Mouse (Mus musculus): ENCODE measurements at regions not wholly inside any gene's neighbourhood (a gene's known extent, or its start where the extent isn't known, plus 50 kb on each side); places are given as distances from the start of the nearest gene placed in this dataset.

DNA sequence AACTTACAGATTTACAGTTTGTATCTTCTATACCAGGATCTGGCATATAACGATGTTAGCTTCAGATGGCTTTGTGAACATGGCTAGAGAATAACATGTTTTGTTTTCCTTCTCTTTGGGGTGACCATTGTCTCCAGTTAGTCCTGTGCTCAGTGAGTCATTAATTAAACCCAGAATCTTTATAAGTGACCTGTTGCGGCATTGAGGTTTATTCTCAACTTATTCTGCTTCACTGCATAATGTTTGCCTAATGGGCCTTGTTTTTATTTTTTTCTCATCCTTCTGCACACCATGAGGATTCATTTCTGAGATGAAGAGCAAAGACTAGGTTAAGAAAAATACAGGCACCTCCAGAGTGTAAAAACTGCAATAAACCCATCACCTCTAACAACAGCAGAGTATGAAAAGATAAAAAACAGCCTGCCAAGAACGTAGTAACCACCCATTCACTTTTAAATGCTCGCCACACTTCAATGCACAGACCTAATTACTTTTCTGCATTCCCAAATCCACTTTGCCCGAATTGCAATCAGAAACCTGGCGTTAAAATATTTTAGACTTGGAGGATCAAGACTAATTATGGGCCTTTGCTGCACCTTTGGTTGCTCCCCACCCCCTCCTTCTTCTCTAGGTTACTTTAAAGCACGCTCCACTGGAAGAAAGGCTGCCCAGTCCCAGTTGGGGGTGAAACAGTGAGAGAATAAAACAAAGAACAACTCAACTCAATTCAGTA lies 381.5 kb upstream of the Nr2f1 start:
- DNase-seq (ENCODE audit: low spot score) = peak; percentile 37

DNA sequence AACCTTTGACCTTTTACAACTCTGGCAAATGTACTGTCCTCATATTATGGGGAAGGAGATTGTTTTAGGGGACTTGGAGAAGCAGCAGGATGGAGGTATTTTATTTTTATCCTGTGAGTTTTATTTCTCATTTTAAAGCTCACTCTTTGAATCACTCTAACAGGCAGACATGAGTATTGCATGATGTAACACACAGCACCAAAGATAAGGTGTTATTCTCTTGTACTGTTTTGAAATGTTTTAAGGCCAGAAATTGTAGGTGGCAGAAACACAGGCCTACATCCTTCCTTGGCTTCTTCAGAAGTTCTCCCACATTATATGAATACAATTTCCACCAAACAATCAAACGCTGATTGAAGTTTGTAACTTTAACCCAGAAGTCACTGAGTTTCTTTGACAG lies 377.9 kb upstream of the Nr2f1 start:
- DNase-seq (ENCODE audit: low spot score) = no peak

DNA sequence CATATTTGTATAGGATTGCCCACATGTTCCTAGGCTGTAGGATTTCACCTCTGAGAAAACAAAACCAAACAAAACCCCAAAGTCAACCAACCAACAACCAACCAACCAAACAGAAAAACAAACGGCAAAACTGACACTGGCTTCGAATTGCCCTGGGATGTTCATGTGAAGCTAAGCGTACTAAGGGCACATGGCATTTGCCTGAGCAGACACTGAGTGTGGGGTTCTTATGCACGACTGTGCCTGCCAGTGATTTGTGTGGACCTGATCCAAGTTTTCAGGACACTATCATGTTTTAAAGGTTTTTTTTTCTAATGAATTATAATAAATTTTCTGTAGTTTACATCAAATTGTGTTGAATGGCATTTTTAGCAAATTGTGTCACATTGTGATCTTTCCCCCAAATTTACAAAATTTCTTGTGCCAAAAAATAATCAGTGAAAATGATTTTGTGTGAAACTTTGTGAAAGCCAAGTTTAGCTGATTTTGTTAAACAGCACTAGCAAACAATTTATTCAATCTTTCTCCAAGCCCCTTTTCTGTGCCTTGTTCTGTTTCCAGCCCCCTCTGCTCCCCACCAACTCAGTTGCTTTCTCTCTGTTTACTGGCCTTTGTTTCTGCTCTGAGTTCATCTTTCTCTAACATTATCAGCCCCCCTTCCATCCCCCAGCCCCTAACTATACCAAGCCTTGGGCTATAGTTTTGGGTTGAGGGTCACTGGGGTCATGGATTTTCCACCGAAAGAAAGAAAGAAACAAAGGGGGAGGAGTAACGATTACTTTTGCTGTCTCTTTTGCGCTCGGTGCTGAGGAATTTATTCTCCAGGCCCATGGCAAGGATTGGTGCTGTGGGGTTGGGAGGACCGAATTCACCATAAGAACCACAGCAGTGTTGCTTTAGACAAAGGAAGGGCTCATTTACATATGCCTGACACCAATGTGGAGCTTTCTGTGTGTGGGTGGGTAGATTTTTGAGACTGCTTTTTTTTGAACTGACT lies 377.0 kb upstream of the Nr2f1 start:
- DNase-seq (ENCODE audit: low spot score) = peak; percentile 76

DNA sequence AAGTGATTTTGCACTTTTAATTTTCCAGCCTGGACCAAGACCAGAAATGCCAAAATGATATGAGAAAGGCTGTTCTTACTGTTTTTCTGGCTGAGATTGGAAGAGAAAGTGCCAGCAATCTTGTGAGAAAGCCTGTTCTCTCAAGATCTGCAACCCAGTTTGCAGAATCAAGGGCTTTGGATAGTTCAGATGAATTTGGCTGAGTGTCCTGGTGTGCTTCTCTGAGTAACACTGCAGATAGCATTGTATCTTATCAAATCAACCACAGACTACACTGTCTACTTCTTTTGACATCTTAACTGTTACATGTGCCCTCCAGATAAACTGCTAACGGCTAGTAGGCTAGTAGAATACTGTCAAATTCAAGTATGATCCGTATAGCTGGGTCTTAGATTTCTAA lies 371.5 kb upstream of the Nr2f1 start:
- DNase-seq (ENCODE audit: low spot score) = no peak

- DNase-seq (ENCODE audit: low spot score) = no peak
Observed at GRCm38 (mm10) chr13:78524446-78524937, 324.9 kb upstream of the Nr2f1 start.

- DNase-seq (ENCODE audit: low spot score) = no peak
Observed at GRCm38 (mm10) chr13:78520771-78521170, 321.2 kb upstream of the Nr2f1 start.

DNA sequence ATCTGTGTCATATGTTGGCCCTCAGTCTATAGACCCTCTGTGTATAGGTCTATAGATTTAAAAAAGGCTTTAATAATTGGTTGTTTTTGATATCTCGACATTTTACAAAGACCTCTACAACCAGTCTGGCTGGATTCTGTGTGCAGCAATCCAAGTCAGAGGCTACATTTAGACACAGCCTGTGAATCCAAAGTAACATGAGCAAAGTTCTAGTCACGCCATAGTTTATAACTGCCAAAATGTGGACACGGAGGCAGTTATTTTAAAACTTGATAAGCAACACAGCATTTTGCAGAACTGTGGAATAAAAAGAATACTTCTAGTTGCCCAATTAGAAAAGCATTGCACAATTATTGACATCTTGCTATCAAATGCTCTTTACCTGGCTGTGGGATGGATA lies 320.6 kb upstream of the Nr2f1 start:
- DNase-seq (ENCODE audit: low spot score) = no peak

DNA sequence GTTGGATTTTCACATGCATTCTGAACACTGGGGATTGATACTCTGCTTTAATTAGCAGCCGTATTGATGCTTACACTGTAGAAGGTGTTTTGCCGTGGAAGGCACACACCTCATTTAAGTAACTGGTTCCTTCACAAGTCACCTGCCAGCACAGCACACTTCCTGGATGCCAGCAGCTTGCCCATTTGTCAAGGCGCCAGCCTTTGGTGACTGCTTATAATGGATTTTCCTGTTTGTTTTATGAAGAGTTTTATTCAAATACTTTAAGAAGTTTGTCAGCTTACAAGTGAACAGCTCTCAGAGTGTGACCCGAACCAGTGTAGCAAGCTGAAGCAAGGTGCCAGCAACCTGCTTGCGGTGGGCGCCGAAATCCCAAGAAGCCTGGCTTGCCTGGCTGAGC lies 301.0 kb upstream of the Nr2f1 start:
- no peak for DNase-seq (ENCODE audit: low spot score)

GRCm38 (mm10) chr13:78483760-78484357 lies 284.3 kb upstream of the Nr2f1 start:
- DNase-seq (ENCODE audit: low spot score) = no peak

- DNase-seq (ENCODE audit: low spot score) = no peak
Observed at GRCm38 (mm10) chr13:78482929-78483759, 283.6 kb upstream of the Nr2f1 start.

GRCm38 (mm10) chr13:78451333-78452070 lies 251.9 kb upstream of the Nr2f1 start:
- no peak for DNase-seq (ENCODE audit: low spot score)

DNA sequence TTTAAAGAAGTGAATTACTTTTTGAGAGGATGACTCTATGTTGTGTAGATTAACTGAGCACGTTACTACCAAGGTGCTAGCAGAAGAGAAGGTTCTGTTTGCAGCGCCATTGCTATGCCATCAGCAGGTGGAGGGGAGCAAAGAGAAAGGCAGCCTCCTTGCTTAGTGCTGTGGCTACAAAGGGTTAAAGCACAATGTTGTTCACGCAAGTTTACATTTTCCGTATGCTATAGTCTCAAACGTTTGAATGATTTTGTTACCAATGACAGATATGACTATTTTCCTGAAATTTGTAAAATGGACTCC lies 247.1 kb upstream of the Nr2f1 start:
- no peak for DNase-seq (ENCODE audit: low spot score)

GRCm38 (mm10) chr13:78445891-78446725 lies 246.6 kb upstream of the Nr2f1 start:
- DNase-seq (ENCODE audit: low spot score) = peak; percentile 73

DNA sequence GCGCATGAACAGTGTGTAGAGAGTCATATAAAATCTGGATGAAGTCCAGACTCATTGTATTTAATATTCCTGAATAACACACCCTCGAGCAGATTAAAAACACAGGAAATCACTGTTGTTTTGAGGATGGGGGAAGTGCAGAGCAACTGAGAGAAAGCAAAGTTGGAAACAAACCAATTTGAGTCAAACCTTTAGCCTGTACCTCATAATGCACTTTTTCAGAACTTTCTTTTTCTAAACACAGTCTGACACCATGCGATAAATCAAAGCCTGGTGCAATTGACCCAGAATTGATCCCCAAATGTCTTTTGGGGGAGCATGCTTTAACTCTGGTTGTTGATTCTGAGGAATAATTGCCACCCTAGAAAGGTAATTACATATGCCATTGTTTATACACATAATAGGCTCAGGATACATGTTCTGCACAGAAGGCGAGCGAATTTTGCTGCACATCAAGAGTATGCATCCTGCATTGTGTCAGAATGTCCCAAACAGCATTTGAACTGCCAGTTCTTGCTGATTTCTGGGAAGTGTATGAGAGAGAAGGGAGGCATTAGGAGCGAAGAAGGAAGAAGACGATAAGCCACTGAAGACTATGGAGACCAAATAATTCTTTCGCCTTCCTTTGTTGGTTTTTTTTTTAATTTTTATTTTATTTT lies 245.3 kb upstream of the Nr2f1 start:
- no peak for DNase-seq (ENCODE audit: low spot score)

GRCm38 (mm10) chr13:78428469-78428868 lies 228.9 kb upstream of the Nr2f1 start:
- no peak for DNase-seq (ENCODE audit: low spot score)

- no peak for DNase-seq (ENCODE audit: low spot score)
Observed at GRCm38 (mm10) chr13:78428084-78428445, 228.5 kb upstream of the Nr2f1 start.

DNA sequence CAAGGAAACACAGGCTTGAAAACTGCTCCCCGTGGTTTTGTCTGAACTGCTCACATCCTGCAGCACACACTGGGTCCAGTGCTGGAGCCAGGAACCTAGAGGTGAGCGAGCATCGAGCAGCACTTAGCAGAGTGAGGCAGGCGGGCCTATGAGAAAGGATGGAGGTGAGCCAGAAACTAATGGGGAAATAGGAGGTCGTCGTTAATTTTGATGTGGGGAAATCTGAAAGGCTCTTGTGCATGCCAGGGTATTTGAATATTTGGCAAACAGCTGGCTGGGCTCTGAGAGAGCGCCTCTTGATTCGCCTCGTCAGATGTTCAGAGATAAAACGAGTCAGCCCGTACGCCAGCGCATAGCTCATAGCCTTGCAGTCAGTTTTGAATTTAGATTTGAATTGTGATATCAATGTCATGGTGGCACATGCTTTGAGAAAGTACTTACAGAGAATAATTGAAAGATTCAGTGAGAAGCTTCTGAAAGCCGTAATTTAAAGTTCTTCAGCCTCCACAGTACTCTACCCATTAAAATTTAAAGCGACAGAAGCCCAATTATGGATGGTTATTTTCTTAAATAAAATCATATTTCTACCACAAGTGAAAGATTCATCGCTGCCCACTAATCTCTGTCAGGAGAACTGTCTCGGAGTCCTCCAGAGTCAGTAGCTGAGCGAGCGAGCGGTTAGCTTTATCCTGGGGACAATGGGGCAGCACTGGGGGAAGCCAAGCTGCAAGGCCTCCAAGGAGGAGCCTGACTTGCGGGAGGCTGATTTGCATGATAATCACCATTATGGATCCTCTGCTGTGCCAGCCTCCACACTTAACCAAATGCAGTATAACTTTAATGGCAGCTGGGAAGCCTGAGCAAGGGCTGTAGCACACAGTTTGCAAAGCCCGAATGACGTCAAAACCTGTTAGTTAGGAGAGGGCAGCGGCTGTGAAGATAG lies 227.9 kb upstream of the Nr2f1 start:
- peak; percentile 79 for DNase-seq (ENCODE audit: low spot score)

- peak; percentile 34 for DNase-seq (ENCODE audit: low spot score)
Observed at GRCm38 (mm10) chr13:78426306-78426921, 226.9 kb upstream of the Nr2f1 start.
